Mouse (Mus musculus) ES-E14 (cell line): ENCODE data around the gene Pla2g4a. TPM values are rescaled to one million over a fixed set of nuclear protein-coding genes. Genes with fewer than 3 reads are reported as not detected.
A peak's percentile ranks its signal among the peaks of the same experiment; 100 is the strongest.

Source experiments
- DNase-seq: peaks from one replicate; pipeline ENCODE4 v3.0.0-alpha.2; 2013; ENCODE audit warnings: low read depth, low spot score
- H3K27ac ChIP-seq: 2 replicates; pipeline ENCODE4 v1.5.1; 2012; ENCODE audit warnings: low read depth, mild to moderate bottlenecking, low read length, moderate library complexity, mixed read lengths; ENCODE audit not compliant: poor library complexity, insufficient read depth, severe bottlenecking
- H3K36me3 ChIP-seq: 2 replicates; pipeline ENCODE4 v1.6.1; 2012; ENCODE audit warnings: mild to moderate bottlenecking, low read length, moderate library complexity, mixed read lengths; ENCODE audit not compliant: control insufficient read depth, poor library complexity, insufficient read depth, severe bottlenecking
- H3K4me1 ChIP-seq, 2 experiments: fragments of 150-350 bp in 1 of 2; sonication (generic) in 1 of 2; 2 replicates each; pipeline ENCODE4 v1.6.1; 2012; ENCODE audit warnings: low read length in 2 of 2, mild to moderate bottlenecking in 1 of 2, mixed read lengths in 1 of 2; ENCODE audit not compliant: control insufficient read depth in 2 of 2, insufficient read depth in 2 of 2, poor library complexity in 1 of 2
- H3K4me3 ChIP-seq, 2 experiments: fragments of 150-350 bp in 1 of 2; sonication (generic) in 1 of 2; 2 replicates each; pipeline ENCODE4 v1.5.1; 2012; ENCODE audit warnings: low read length in 2 of 2, low read depth in 1 of 2, mild to moderate bottlenecking in 1 of 2, mixed read lengths in 1 of 2; ENCODE audit not compliant: insufficient read depth in 1 of 2, poor library complexity in 1 of 2, severe bottlenecking in 1 of 2
- H3K9ac ChIP-seq: 2 replicates; pipeline ENCODE4 v1.6.1; 2012; ENCODE audit warnings: low read depth, mild to moderate bottlenecking, low read length, mixed read lengths; ENCODE audit not compliant: poor library complexity, insufficient read depth, severe bottlenecking
- H3K9me3 ChIP-seq: fragments of 150-350 bp; sonication (generic); 2 replicates; pipeline ENCODE4 v1.6.1; 2012; ENCODE audit warnings: low read depth, mild to moderate bottlenecking, low read length; ENCODE audit not compliant: control insufficient read depth, insufficient read depth
- CHD2 ChIP-seq: IDR thresholded peaks from 2 replicates; pipeline ENCODE4 v1.6.1; 2014; ENCODE audit warnings: mild to moderate bottlenecking, low read depth, low read length, inconsistent platforms
- HCFC1 ChIP-seq: IDR thresholded peaks from 2 replicates; pipeline ENCODE4 v1.6.1; 2012; ENCODE audit warnings: low read length, inconsistent platforms, borderline replicate concordance; ENCODE audit not compliant: insufficient read depth
- MAFK ChIP-seq: IDR thresholded peaks from 2 replicates; pipeline ENCODE4 v1.6.1; 2014; ENCODE audit warnings: mild to moderate bottlenecking, low read depth, low read length, inconsistent platforms; ENCODE audit not compliant: insufficient read depth
- ZC3H11A ChIP-seq: IDR thresholded peaks from 2 replicates; pipeline ENCODE4 v1.6.1; 2012; ENCODE audit warnings: low read depth, mild to moderate bottlenecking, inconsistent platforms, low read length, borderline replicate concordance
- ZNF384 ChIP-seq: IDR thresholded peaks from 2 replicates; pipeline ENCODE4 v1.6.1; 2012; ENCODE audit warnings: low read depth, low read length, inconsistent platforms
- in situ Hi-C, 2 experiments: fragments of 600-800 bp; cut with MboI; formaldehyde crosslinking; loops; one replicate each; pipeline ENCODE4 v1.15.1; 2025; ENCODE audit warnings: low sequenced_read_pairs in 2 of 2, inconsistent platforms in 1 of 2; ENCODE audit not compliant: unreplicated experiment in 2 of 2
- total RNA-seq: library from RNA; depleted of rRNA; stranded (reverse); fragments of 300-350 nt; gene quantifications from 2 replicates; pipeline ENCODE4 v1.2.3, GENCODE M21; 2012

The Pla2g4a gene
- total RNA-seq, 1 experiment, result 3.0 TPM

DNA sequence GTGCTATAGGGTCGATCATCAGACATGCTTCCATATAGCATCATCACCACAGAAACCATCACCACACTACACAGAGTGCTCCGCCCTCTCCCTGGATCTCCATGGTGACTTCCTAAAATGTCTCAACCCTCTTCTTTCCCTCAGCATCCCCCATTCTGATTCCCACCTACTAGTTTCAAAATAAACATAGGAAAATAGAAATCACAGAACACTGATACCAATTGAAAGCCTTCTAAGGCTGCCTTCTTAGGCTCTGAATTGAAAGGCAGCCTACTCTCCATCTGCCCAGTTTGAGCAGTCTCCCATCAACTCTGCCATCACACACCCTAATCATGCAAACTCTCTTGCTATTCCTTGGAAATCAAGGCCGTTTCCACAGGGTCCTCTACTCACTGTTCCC lies 94.9 kb downstream of the Pla2g4a start:
- no peak for DNase-seq
- H3K4me3 ChIP-seq, result no peak overlapping the region
- H3K4me1 ChIP-seq, result no peaks in the 10 kb centered on the region
- TF ChIP-seq ZNF384, result no peak
- TF ChIP-seq CHD2, result no peak
- TF ChIP-seq HCFC1, result no peak
- no peak for TF ChIP-seq ZC3H11A
- no peak for TF ChIP-seq MAFK
- H3K9me3 ChIP-seq, result no peaks in the 10 kb centered on the region
- no peaks in the 10 kb centered on the region for H3K36me3 ChIP-seq
- H3K9ac ChIP-seq, result no peak overlapping the region
- H3K27ac ChIP-seq, result no peak overlapping the region
- in situ Hi-C loops, result no loop called here

DNA sequence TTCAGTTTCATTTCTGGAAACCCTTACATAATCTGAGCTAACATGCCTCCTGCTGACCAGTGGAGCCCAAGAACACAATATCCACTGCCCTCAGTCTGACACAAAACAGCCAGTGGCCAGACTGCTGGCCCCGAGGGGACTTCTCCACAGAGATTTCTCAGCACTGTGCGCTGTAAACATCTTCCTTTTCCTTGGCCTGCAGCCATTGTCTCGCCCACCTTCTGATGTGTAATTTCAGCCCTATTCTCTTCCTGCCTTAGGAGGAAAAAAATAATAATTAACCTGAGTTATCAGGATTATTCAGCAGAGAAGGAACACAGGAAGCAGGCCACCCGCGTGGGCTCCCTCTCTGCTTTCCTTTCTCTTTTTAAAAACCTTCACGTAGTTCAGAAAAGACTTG lies 98.3 kb downstream of the Pla2g4a start:
- in situ Hi-C loops, result no loop called here
- no peaks in the 10 kb centered on the region for H3K9me3 ChIP-seq
- TF ChIP-seq ZNF384 (no peak), MAFK (no peak), HCFC1 (no peak), CHD2 (no peak), ZC3H11A (no peak)
- no peak overlapping the region for H3K9ac ChIP-seq
- H3K27ac ChIP-seq, result no peak overlapping the region
- H3K36me3 ChIP-seq, result no peaks in the 10 kb centered on the region
- DNase-seq, result no peak
- H3K4me1 ChIP-seq, result no peaks in the 10 kb centered on the region
- no peak overlapping the region for H3K4me3 ChIP-seq

DNA sequence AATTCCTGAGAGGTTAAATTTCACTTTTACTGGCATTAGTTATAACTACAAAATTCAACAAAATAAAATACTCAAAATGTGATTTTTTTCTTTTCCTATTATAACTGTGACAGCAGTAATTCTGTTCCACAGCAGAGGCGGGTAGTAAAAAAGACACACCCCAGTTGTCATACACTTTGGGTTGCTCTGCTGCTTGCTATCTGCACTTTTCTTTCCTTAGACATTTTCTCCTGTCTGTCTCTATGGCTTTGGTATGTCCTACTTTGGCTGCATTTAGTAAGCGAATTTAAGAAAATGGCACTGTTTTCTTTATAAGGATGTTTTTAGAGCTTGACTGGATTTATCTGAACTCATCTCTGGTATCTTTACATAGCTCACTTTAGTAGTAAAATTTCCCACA lies 98.9 kb downstream of the Pla2g4a start:
- TF ChIP-seq HCFC1 (no peak), ZNF384 (no peak), ZC3H11A (no peak), MAFK (no peak), CHD2 (no peak)
- Histone ChIP-seq H3K27ac (no peak overlapping the region), H3K4me3 (no peak overlapping the region), H3K4me1 (no peaks in the 10 kb centered on the region), H3K9me3 (no peaks in the 10 kb centered on the region), H3K9ac (no peak overlapping the region), H3K36me3 (no peaks in the 10 kb centered on the region)
- DNase-seq, result no peak
- in situ Hi-C loops, result no loop called here

DNA sequence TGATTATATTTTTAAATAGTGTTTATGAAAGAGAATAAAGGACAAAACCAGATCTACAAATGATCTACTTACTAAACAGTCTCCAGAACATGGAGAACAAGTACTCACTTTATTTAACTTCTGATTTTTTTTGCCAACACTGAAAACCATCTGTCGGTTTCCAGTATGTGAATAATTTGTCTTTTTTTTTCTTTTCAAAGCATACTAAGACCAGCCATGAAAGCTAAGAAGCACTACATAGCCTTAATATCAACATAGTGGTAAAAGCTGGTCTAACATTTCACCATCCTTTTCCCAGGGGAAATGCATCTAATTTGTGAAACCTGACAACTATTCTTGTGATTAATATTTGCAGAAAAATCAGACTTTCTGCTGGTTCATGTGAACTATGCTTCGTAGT lies 99.5 kb downstream of the Pla2g4a start:
- Histone ChIP-seq H3K9ac (no peak overlapping the region), H3K4me1 (no peaks in the 10 kb centered on the region), H3K9me3 (no peaks in the 10 kb centered on the region), H3K36me3 (no peaks in the 10 kb centered on the region), H3K4me3 (no peak overlapping the region), H3K27ac (no peak overlapping the region)
- in situ Hi-C loops, result no loop called here
- no peak for DNase-seq
- TF ChIP-seq ZC3H11A (no peak), CHD2 (no peak), HCFC1 (no peak), MAFK (no peak), ZNF384 (no peak)

DNA sequence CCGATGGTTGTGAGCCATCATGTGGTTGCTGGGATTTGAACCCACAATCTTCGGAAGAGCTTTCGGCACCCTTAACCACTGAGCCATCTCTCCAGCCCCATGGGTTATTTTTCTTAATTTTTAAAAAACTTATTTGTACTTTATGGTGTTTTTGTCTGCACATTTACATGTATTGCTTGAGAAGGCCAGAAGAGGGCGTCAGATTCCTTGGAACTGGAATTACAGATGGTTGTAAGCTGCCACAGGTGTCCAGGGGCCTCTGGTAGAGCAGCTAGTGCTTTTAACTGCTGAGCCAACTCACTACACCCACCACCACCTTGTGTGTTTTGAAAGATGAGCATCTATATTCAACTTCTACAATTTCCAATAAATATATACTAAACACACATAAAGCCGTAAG lies 102.4 kb downstream of the Pla2g4a start:
- DNase-seq, result peak; percentile 22
- no peaks in the 10 kb centered on the region for H3K9me3 ChIP-seq
- H3K9ac ChIP-seq, result no peak overlapping the region
- H3K4me3 ChIP-seq, result no peak overlapping the region
- no peaks in the 10 kb centered on the region for H3K36me3 ChIP-seq
- TF ChIP-seq HCFC1 (no peak), ZC3H11A (0 out of 2 replicates have a peak, but pooled peaks have one; percentile 22)
- in situ Hi-C loops, result loop anchor here (5.0 to 10.0 kb wide), 2 partner anchors 399 to 406 kb away; no protein-coding TSS in a partner anchor
- H3K27ac ChIP-seq, result no peak overlapping the region
- no peaks in the 10 kb centered on the region for H3K4me1 ChIP-seq
